Mouse (Mus musculus) brain, adult 2 months (tissue): Measurements from ENCODE around the gene Gdpd3.

ENCODE experiments used
- DNase-seq: peaks from one replicate; pipeline ENCODE4 v3.0.0; 2011; ENCODE audit warnings: low read depth, low spot score

The Gdpd3 gene

GRCm38 (mm10) chr7:126803751-126804150 lies 37.6 kb downstream of the Gdpd3 start:
- DNase-seq: no peak

GRCm38 (mm10) chr7:126806956-126807355 lies 40.8 kb downstream of the Gdpd3 start:
- no peak for DNase-seq

- no peak for DNase-seq
Observed at GRCm38 (mm10) chr7:126807405-126807804, 41.3 kb downstream of the Gdpd3 start.

- DNase-seq: peak; percentile 97
Observed at GRCm38 (mm10) chr7:126808703-126809455, 42.7 kb downstream of the Gdpd3 start.

- DNase-seq: no peak
Observed at GRCm38 (mm10) chr7:126809723-126810369, 43.7 kb downstream of the Gdpd3 start.

- DNase-seq: no peak
Observed at GRCm38 (mm10) chr7:126815726-126816222, 49.6 kb downstream of the Gdpd3 start.

- no peak for DNase-seq
Observed at GRCm38 (mm10) chr7:126816494-126816893, 50.4 kb downstream of the Gdpd3 start.

- DNase-seq: no peak
Observed at GRCm38 (mm10) chr7:126817595-126817994, 51.5 kb downstream of the Gdpd3 start.

GRCm38 (mm10) chr7:126818818-126819217 lies 52.7 kb downstream of the Gdpd3 start:
- no peak for DNase-seq

- peak; percentile 93 for DNase-seq
Observed at GRCm38 (mm10) chr7:126821835-126822511, 55.8 kb downstream of the Gdpd3 start.

GRCm38 (mm10) chr7:126822741-126823140 lies 56.6 kb downstream of the Gdpd3 start:
- peak; percentile 61 for DNase-seq

GRCm38 (mm10) chr7:126823202-126823711 lies 57.1 kb downstream of the Gdpd3 start:
- peak; percentile 87 for DNase-seq

- no peak for DNase-seq
Observed at GRCm38 (mm10) chr7:126823940-126824339, 57.8 kb downstream of the Gdpd3 start.
